Mouse (Mus musculus) erythroblast, embryonic 14.5 days (primary cell): Measurements from ENCODE around the gene Zcchc14. TPM values are rescaled to one million over a fixed set of nuclear protein-coding genes. Genes with fewer than 3 reads are reported as not detected.

Experiments used
- H3K27me3 ChIP-seq: 2 replicates; pipeline ENCODE4 v1.6.1; 2012; ENCODE audit warnings: inconsistent platforms; ENCODE audit not compliant: control insufficient read depth
- H3K36me3 ChIP-seq: 2 replicates; pipeline ENCODE4 v1.6.1; 2012; ENCODE audit warnings: mild to moderate bottlenecking, inconsistent platforms; ENCODE audit not compliant: control insufficient read depth
- H3K4me1 ChIP-seq: 2 replicates; pipeline ENCODE4 v1.6.1; 2012; ENCODE audit warnings: inconsistent platforms; ENCODE audit not compliant: control insufficient read depth
- H3K4me3 ChIP-seq: replicated peaks from 2 replicates; pipeline ENCODE3; 2012; ENCODE audit warnings: moderate library complexity, mild to moderate bottlenecking, inconsistent platforms
- H3K9me3 ChIP-seq: 2 replicates; pipeline ENCODE4 v1.6.1; 2012; ENCODE audit warnings: low read length, inconsistent platforms, mixed read lengths; ENCODE audit not compliant: control insufficient read depth
- GATA1 ChIP-seq: IDR thresholded peaks from 2 replicates; pipeline ENCODE4 v1.6.1; 2012; ENCODE audit warnings: low read length, inconsistent platforms, mixed read lengths
- TAL1 ChIP-seq: IDR thresholded peaks from 3 replicates; pipeline ENCODE4 v1.6.1; 2012; ENCODE audit warnings: low read length, inconsistent platforms, mixed read lengths
- polyA plus RNA-seq: library from polyadenylated mRNA; stranded (reverse); fragments of >175 nt; gene quantifications from 2 replicates; pipeline ENCODE4 v1.2.3, GENCODE M21; 2012

Zcchc14 gene
- polyA plus RNA-seq, 1 experiment: not detected

- Histone ChIP-seq H3K9me3 (no peaks in the 10 kb centered on the region), H3K4me1 (peaks cover 64% of the 10 kb centered on the region), H3K36me3 (peaks cover 4% of the 10 kb centered on the region), H3K27me3 (peaks cover 10% of the 10 kb centered on the region), H3K4me3 (peak overlapping the region; percentile 85)
- no peak for TF ChIP-seq TAL1
- no peak for TF ChIP-seq GATA1
Observed at GRCm38 (mm10) chr8:121585159-121585825, 67.4 kb downstream of the Zcchc14 start.

DNA sequence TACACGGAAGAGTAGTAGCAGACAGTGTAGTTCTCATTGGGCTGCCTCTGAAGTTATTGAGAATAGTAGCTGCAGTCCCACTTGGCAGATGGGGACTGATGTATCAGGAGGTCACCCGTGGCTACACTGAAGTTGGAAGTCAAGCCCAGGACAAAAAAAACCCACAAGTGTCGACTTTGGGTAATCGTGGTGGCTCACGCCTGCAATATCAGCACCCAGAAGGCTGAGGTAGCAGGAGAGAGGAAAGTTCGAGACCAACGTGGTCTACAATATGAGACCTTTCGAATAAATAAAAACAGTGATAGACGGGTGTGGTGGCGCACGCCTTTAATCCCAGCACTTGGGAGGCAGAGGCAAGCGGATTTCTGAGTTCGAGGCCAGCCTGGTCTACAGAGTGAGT, 68.0 kb downstream of the Zcchc14 start:
- no peaks in the 10 kb centered on the region for H3K9me3 ChIP-seq

DNA sequence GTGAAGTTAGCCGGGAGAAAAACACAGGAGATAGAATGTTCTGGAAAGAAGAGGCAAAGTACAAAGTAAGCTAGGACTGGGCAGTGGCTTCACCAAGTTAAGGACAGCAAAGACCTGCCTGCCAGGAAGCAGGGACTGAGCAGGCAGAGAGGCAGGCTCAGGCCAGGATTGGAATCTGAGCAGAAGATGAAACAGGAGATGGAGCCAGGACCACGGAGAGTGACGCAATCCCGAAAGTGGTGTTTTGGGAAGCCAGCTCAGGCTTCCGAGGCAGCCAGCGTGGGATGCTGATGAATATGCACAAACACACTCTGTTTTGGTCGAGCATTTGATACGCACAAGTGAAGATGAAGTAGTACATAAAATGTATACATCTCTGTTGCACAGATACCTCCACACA, 69.0 kb downstream of the Zcchc14 start:
- peaks cover 63% of the 10 kb centered on the region for H3K4me1 ChIP-seq

More for the DNA sequence above, 68.0 kb downstream of the Zcchc14 start:
- TF ChIP-seq TAL1: no peak
- no peak for TF ChIP-seq GATA1
- H3K4me1 ChIP-seq: peaks cover 63% of the 10 kb centered on the region
- H3K27me3 ChIP-seq: peaks cover 10% of the 10 kb centered on the region
- H3K36me3 ChIP-seq: peaks cover 4% of the 10 kb centered on the region
- peak overlapping the region; percentile 85 for H3K4me3 ChIP-seq

DNA sequence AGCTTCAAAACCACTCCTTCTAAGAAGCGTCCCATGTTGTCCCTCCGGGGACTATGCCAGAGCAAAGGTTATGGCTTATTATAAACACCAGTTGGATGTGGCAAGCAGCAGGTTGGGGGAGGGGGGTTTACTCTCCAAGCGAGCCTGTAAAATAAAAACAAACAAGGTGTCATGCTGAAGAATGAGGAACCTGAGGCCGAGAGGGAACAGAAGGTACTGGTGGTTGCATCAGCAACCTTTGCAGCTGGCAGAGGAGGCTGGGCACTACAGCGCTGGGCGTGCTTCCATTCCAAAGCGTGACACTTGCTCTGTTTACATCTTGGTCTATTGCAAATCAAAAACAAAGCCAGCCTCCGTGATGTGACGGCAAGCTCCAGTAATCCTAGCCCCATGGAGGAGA, 72.2 kb downstream of the Zcchc14 start:
- H3K9me3 ChIP-seq: no peaks in the 10 kb centered on the region; the same call in 1 of the 2 replicates

More for the DNA sequence above, 69.0 kb downstream of the Zcchc14 start:
- Histone ChIP-seq H3K36me3 (no peaks in the 10 kb centered on the region), H3K4me3 (no peak overlapping the region), H3K27me3 (peaks cover 10% of the 10 kb centered on the region), H3K9me3 (no peaks in the 10 kb centered on the region; the same call in 1 of the 2 replicates)
- no peak for TF ChIP-seq GATA1
- no peak for TF ChIP-seq TAL1

GRCm38 (mm10) chr8:121578676-121579451, 73.8 kb downstream of the Zcchc14 start, which contains the start of gene Fbxo31:
Gene Fbxo31, minus strand, starts transcription at chr8:121578806.
- peaks cover 8% of the 10 kb centered on the region for H3K27me3 ChIP-seq
- TF ChIP-seq TAL1 (no peak), GATA1 (no peak)
- H3K4me3 ChIP-seq: peak within 1 kb of the TSS; percentile 84
- H3K9me3 ChIP-seq: no peaks in the 10 kb centered on the region; the same call in 1 of the 2 replicates
- peaks cover 57% of the 10 kb centered on the region for H3K4me1 ChIP-seq
- H3K36me3 ChIP-seq: peaks cover 3% of the 10 kb centered on the region; the same call in 1 of the 2 replicates

More for the DNA sequence above, 72.2 kb downstream of the Zcchc14 start:
- H3K4me3 ChIP-seq: no peak overlapping the region
- H3K27me3 ChIP-seq: peaks cover 10% of the 10 kb centered on the region
- peaks cover 56% of the 10 kb centered on the region for H3K4me1 ChIP-seq
- TF ChIP-seq GATA1 (no peak), TAL1 (no peak)
- no peaks in the 10 kb centered on the region for H3K36me3 ChIP-seq

GRCm38 (mm10) chr8:121577751-121578675, 74.7 kb downstream of the Zcchc14 start:
- TF ChIP-seq GATA1 (no peak), TAL1 (no peak)
- Histone ChIP-seq H3K4me3 (peak overlapping the region; percentile 84), H3K4me1 (peaks cover 62% of the 10 kb centered on the region), H3K27me3 (peaks cover 2% of the 10 kb centered on the region), H3K36me3 (peaks cover 3% of the 10 kb centered on the region; the same call in 1 of the 2 replicates), H3K9me3 (no peaks in the 10 kb centered on the region; the same call in 1 of the 2 replicates)

- Histone ChIP-seq H3K36me3 (peaks cover 9% of the 10 kb centered on the region), H3K27me3 (no peaks in the 10 kb centered on the region; the same call in 1 of the 2 replicates), H3K4me3 (no peak overlapping the region), H3K4me1 (peaks cover 79% of the 10 kb centered on the region), H3K9me3 (no peaks in the 10 kb centered on the region; the same call in 1 of the 2 replicates)
- TF ChIP-seq GATA1: no peak
- TF ChIP-seq TAL1: no peak
Observed at GRCm38 (mm10) chr8:121575661-121576060, 77.0 kb downstream of the Zcchc14 start.

DNA sequence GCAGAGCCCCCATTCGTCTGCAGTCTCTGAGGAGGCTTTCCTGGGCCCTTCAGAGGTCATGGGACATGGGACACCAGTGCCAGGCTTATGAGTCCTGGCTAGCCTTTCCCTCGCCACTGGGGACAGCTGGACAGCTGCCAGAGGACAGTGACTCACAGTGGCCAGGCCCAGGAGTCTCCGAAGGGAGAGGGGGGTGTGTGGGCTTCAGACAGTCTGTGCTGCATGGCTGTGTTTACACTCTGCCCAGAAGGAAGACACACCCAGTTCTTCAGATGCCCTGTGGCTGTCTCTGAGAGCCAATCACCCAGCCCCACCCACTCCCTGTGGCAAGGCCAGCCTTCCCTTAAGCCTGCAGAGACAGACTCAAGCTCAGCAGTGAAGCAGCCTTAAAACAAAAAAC, 79.4 kb downstream of the Zcchc14 start:
- TF ChIP-seq GATA1 (no peak), TAL1 (no peak)
- H3K4me1 ChIP-seq: peaks cover 71% of the 10 kb centered on the region
- peaks cover 14% of the 10 kb centered on the region for H3K36me3 ChIP-seq

More for the DNA sequence above, 79.4 kb downstream of the Zcchc14 start:
- H3K4me3 ChIP-seq: no peak overlapping the region
- no peaks in the 10 kb centered on the region for H3K27me3 ChIP-seq
- H3K9me3 ChIP-seq: no peaks in the 10 kb centered on the region
